ENCODE assay signal across 16 mouse cellular contexts in genomic region chr16:72276390-72277074, GRCm38 (mm10).
"Had no signal": no experiment of that assay in that cellular context is flagged by ENCODE, and none has a peak within 500 bp of the region (broad histone marks: within the 10 kb centered on the region; RNA-seq: fewer than 3 reads in every experiment).

No protein-coding gene starts in this region.

- DNase-seq: retina, postnatal 1 day; right cerebral cortex, adult 18-20 months; right cerebral cortex, postnatal 14 days; right cerebral cortex, postnatal 25 days; right cerebral cortex, postnatal 4 days; spleen, adult 18-20 months; thymus, adult 18-20 months; thymus, adult 2 months; thymus, postnatal 14 days; thymus, postnatal 25 days; thymus, postnatal 36 days; thymus, postnatal 4 days had no signal

- H3K27me3 ChIP-seq: neural tube, embryonic 13.5 days; neural tube, embryonic 15.5 days; stomach, embryonic 15.5 days had no signal

- H3K27ac ChIP-seq: neural tube, embryonic 13.5 days; neural tube, embryonic 15.5 days; stomach, embryonic 15.5 days; stomach, postnatal 0 days had no signal

- H3K9me3 ChIP-seq: neural tube, embryonic 13.5 days; neural tube, embryonic 15.5 days; stomach, embryonic 15.5 days had no signal

- H3K4me1 ChIP-seq: neural tube, embryonic 13.5 days; neural tube, embryonic 15.5 days; stomach, embryonic 15.5 days had no signal

- H3K9ac ChIP-seq: neural tube, embryonic 13.5 days; neural tube, embryonic 15.5 days; stomach, embryonic 15.5 days had no signal

- H3K4me3 ChIP-seq: neural tube, embryonic 13.5 days; neural tube, embryonic 15.5 days; stomach, embryonic 15.5 days had no signal

- H3K4me2 ChIP-seq: neural tube, embryonic 13.5 days; neural tube, embryonic 15.5 days; stomach, embryonic 15.5 days had no signal

- H3K36me3 ChIP-seq: neural tube, embryonic 13.5 days; neural tube, embryonic 15.5 days; stomach, embryonic 15.5 days had no signal
